8 mouse cellular contexts compared by ENCODE assay signal in the genomic region with DNA sequence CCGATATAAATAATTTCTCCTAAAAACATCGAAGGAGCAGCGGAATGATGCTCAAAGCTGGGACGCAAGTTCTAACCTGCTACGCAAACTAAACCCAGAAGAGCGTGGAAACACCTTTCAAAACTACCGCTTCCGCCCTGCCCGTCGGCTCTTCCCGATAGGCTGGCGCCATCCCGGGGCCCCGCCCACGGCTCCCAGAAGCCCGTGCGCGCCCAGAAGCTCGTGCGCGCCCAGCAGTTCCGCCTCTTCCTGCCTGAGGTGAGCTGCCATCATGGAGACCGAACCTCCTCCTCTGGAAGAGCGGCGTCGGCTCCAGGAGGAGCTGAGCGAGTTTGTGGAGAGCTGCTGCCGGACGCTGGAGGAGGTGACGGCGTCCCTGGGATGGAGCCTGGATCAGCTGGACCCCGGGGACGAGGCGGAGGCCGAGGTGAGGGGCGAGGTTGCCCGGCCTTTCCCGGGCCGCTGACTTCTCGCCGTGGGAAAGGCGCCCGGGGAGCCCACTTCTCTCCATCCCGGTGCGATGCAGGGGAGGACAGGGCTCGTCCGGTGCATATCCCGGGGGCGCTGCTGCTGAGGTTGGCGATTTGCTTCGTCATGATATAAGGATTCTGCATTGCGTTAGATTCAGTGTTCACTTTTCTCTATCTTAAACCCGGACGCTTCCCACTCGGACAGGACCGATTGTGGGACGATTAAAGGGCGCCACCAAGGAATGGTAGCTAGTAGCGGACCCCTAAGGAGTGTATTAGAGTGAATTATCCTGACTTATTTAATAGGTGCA. TPM values are rescaled to one million over a fixed set of nuclear protein-coding genes. Genes with fewer than 3 reads are reported as not detected.
A peak's percentile ranks its signal among the peaks of the same experiment; 100 is the strongest.
DNase-seq lines count a peak whose midpoint lies in the region; ATAC-seq lines count a peak whose summit lies in the region.

A gene (plus strand): TSS at position 237 of the 781 bp plus-strand sequence.

- H3K36me3 ChIP-seq in hindbrain, embryonic 12.5 days: no peaks in the 10 kb centered on the region

- peaks cover 16% of the 10 kb centered on the region for H3K4me1 ChIP-seq in hindbrain, embryonic 12.5 days

- DNase-seq in NIH3T3 (ENCODE audit: low read depth): peak; percentile 93
- peak; percentile 91 to 94 for DNase-seq in cerebellum, postnatal 10 days
- peak; percentile 80 to 88 for DNase-seq in frontal cortex, postnatal 10 days (ENCODE audit: low spot score in 2 of 2)
- DNase-seq in layer of hippocampus, postnatal 14 days (ENCODE audit: low spot score in 2 of 2): peak; percentile 81 to 89
- DNase-seq in lung, postnatal 14 days: peak; percentile 87
- DNase-seq in retina, adult 2 months (ENCODE audit: low read depth, low spot score): peak; percentile 72
- peak; percentile 84 to 90 for DNase-seq in thymus, postnatal 36 days

- peak within 1 kb of the TSS; percentile 87 for H3K4me3 ChIP-seq in hindbrain, embryonic 12.5 days

- H3K4me2 ChIP-seq in hindbrain, embryonic 12.5 days (replicated peaks): peak within 1 kb of the TSS; percentile 61

- ATAC-seq in hindbrain, embryonic 12.5 days (ENCODE audit: low FRiP score): peak; percentile 99

- peak within 1 kb of the TSS; percentile 90 for H3K27ac ChIP-seq in hindbrain, embryonic 12.5 days

- H3K9ac ChIP-seq in hindbrain, embryonic 12.5 days: peak within 1 kb of the TSS; percentile 87

- no peaks in the 10 kb centered on the region for H3K27me3 ChIP-seq in hindbrain, embryonic 12.5 days

- no peaks in the 10 kb centered on the region for H3K9me3 ChIP-seq in hindbrain, embryonic 12.5 days (replicated peaks)

- WGBS in hindbrain, embryonic 12.5 days: under 1% methylated on average over 59 of the region's 59 CpGs

RNA-seq across cellular contexts. Expression of the gene that starts here (rescaled TPM):
- polyA plus RNA-seq in hindbrain, embryonic 12.5 days (2016; fragmentation: Nextera tagmentation; extraction: Ambion mirVana): 36.9 and 37.3 TPM in 2 replicates
- 10 to 100 TPM; 25.2 to 26.2 TPM for total RNA-seq in layer of hippocampus, postnatal 14 days (2021)

Comparison
In these comparisons a context has a peak if more than half of its experiments do, and no peak if none do; other contexts are left out.
1. Peak in every context shown above with its lines: DNase-seq, ATAC-seq, H3K4me3 ChIP-seq and H3K27ac ChIP-seq.